Mouse (Mus musculus): ENCODE data around the gene Fto.

Fto gene

DNA sequence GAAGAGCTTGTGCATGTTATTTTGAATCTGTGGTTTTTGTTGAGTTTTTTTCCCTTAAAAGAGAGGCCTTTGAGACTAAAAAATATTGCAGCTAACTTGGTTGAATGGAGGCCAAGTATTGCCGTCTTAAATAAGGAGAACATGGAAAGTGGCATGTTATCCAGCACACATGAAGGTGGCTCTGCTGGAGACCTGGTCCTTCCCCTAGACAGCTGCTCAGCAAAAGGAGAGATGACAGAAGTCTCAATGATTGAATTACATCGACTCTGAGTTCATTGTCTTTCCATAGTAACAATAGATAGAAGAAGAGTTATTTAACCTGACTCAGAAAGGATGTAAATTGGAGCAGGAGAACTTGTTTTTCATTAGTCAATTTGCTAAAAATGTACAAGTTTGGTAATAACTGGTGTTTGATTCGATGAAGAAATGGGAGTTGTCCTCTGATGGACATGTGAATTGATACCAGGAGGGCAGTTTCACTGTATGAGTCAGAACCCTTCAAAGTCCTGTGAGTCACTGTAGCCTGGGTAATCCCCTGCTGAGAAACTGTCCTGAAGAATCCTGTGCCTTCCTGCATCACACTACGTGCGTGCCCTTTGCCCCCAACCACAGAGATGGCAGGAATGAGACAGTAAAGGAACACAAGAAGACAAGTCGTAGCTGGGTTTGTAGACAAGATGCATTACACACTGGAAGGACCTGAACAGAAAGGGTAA, 82.2 kb downstream of the Fto start:
- no peak for DNase-seq

DNA sequence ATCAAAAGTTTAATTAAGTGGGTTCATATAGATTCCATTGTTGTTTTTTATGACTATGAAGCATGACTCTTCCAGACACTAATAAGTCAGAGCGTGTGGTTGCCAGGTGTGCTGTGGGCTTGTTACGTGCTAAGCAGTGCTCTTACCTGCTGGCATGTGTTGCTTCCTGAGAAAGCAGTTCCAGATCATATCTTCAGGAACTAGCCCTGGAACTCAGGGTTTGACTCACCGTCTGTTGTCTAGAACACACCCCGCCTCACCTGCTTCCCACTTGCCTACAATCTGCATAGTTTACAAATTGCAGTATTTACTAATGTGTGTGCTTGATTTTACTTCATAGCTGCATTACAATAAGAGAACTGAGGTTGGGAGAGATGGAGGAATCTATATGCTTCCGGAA, 84.7 kb downstream of the Fto start:
- no peak for DNase-seq

DNA sequence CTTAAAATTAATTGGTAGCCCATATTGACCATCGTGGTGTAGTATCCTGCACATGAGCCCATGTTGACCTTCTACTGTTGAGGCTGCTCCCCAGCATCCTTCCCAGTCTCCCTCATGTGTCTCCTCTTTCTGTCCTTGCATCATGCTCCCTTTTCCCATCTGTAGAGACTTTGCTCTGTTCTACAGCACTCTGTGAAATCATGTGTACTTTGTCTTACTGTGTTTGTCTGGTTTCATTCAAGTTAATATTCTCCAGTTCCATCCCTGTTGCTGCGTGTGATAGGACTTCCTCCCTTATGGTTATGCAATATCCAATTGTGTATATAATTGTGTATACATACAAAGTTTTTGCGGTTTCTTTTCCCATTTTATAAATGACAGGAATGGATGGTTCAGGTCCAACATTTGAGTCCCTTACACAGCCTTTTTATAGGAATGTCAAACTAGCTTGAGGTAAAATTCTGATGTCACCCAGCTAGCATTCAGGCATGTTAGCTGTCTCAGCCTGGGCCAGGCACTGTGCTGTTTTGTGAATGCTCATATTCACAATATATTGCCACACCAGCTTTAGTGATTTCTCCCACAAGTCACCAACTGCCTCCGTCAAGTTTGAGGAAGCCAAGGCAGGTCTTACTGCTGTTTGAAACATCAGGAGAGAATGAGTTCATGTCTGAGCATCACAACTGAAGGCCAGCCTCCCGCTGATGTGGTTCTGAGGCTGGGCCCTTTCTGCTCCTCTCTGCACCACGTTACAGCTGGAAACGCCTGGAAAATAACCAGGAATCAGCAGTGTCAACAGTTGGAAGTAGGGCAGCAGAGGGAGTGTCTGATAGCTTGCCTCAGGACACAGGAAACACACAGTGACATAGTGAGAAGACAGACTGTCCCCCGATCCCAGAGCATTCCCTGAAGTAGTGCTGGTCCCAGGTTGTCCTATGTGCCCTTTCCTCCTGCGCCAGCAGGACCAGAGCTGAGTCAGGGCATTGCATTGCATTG, 90.0 kb downstream of the Fto start:
- no peak for DNase-seq

DNA sequence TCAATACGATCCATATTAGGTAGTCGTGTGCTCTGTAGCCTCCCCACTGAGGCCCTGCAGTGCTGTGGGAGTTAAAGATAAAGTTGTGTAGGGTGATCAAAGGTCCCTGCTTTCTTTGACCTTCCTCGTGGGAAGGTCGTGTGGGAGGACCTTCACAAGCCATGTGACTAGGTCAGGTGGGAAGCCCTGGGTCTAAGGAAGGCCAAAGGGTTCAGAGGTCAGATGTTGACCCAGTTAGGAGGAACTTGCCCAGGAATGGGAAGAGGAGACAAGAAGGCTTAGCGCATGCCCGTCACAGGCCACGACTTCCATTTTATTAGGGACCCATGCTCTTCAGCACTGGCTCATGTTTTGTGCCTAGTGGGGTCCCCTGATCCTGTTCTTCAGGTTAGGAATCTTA, 91.0 kb downstream of the Fto start:
- DNase-seq = no peak

DNA sequence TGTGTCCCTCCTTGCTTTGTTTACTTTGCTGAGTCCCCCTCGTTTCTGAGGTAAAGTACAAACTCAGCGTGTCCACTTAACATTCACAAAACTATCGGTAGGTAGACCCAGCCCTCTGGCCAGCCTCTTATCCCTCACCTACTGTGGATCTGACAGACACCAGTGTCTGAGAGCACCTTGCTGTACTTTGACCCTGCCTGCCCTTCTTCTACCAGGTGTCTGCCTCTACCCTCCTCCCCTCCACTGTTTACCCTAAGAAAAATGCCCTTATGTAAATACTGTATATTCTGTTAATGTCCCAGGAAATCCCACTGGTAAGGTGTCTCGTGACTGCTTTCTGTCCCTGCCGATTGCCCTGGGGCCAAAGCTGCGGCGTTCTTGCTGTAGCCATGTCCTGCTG, 91.8 kb downstream of the Fto start:
- no peak for DNase-seq

DNA sequence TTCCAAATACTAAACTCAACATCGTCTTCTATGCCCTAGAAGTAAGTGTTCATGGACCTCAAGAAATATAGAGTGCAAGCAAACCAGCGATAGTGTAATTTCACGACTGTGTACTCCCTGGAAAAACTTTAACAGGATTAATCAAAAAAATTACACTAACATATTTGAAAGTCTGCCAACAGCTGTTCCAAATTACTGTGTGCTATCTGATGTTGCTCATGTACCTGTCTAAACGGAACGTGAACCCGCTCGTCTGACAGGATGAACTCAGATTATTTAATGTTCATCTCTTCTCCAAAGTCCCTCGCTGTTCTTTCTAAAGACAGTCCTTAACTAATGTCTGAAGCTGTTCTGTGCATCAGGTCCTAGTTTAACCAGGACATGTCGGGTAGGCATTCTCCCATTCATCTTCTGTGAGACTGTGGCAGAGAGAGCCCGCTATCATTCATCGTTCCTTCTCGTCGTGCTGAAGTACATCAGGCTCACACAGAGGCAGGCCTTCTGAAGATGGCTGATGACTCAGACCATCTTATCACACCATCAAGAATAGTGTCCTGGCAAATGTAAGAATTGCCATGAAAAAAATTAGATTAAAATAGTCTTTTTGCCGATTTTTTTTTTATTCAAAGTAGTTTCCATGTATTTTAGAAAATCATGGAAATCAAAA, 93.4 kb downstream of the Fto start:
- DNase-seq = no peak

DNA sequence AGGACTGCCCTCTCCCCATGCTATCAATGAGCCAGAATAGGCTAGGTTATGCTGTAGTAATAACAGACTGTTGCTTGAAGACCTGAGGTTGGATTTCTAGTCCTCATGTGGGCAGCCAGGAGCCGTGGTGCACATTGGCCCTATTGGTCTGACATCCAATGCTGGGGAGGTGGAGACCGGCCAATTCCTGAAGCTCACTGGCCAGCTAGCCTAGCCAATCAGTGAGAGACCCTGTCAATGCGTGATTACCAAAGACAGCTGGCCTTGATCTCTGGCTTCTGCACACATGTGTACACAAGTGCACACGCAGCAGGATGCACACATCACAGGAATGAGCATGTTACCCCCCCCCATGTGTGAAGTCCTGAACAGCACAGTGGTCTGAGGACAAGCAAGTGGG, 94.6 kb downstream of the Fto start:
- DNase-seq = no peak

DNA sequence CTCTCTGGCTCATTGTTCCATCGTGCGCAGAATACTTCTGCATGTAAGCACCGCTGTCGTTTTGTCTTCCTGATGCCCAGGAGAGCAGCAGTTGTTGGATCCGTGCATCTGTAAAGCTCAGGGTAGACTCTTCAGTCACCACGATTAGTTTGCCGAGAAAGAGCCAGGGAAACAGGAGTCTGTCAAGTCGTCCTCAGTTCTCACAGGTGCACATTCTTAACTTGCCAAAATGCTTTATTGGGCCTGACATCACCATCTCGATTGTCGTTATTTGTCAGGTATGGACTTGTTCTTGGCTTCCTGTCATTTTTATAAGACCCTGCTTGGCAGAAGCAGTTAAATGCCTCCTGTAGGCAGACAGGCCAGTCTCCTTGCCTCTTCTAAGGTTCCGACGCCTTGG, 96.7 kb downstream of the Fto start:
- DNase-seq = no peak

DNA sequence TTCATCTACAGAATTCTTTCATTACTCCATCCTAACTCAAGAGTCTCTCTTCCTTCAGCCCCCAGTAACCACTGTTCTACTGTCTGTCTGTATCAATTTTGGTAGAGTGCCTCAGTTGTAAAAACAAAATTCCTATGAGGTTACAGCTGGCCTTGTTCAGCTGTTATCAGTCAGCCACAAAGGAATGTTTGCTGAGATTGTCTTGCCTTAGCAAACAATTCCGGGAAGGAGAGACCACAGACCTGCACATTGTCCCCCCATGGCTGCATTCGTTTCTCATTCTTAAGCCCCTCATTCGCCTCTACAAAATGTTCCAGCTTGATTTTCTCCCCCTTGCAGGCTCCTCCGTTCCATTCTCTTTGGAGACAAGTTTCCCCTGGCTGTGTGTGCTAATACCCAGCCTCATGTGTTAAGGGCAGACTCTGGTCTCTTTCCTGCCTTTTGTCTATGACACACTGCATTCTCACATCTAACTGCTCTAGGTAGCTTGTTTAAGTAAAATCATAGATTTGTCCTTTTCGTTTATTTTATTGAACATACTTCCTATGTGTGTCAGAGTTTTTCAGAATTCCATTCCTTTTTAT, 111.3 kb downstream of the Fto start:
- DNase-seq = no peak

DNA sequence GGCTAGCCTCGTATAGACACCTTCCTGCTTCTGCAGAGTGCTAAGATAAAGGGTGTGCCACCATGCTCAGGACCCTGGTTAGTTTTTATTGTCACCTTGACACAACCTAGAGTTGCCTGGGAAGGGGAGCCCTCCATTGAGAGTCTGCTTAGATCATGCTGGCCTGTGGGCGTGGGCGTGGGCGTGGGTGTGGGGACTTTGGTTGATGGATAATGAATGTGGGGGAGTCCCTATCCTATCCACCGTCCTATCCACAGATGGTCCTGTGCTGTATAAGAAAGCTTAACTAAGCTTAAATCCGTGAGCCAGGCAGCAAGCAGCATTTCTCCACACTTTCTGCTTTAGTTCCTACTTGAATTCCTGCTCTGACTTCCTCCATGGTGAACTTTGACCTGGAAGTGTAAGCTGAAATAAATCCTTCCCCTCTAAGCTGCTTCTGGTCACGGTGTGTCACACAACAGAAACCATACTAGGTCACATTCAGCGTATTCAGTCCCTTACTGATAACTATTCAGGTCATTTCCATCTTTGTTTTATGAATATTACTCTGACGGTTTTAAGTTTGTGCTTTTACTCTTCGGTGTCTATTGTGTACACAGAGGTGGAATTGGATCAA, 112.0 kb downstream of the Fto start:
- no peak for DNase-seq

DNA sequence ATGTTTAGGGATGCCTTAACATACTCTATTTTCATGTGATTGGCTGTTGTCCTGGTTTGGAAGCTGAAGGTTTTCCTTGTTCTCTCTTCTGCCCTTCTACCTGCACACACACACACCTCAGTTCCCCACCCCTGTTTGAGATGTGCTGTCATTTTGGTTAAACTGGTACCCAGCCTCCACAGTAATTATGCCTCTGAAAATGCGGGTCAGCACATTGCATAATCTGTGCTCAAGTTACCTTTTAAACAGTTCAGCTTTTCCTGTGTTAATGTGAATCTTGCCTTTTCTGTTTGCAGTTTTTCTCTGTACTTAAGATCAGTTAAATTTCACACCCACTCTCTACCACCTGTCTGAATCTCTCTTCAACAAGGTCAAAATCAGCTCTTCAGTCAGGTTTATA, 113.2 kb downstream of the Fto start:
- no peak for DNase-seq

DNA sequence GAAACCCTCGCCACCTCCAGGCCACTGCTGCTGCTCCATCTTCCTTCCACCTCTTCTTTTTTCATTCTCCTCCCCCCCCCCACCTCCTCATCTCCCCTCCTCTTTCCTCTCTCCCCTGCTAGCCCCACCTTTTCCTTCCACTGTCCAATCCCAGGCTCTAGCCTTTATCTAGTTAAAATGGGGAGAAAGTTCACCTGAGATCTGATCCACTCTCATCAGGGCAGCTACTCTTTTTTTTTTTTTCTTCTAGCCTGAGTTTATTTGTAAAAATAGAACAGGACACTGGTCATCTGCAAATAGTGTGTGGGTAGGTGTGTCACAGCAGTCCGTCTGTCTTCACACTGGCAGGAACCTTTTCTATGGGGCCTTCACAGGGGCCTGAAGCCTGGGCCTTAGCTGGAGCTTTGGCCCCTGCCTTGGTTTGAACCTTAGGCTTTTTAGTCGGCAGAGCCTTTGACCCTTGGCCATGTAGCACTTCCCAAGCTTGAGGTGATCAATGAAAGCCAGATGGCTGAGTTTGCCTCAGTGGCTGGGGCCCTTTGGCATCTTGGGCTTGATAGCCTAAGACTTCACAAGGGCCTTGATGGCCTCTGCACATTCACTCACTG, 117.1 kb downstream of the Fto start:
- no peak for DNase-seq

DNA sequence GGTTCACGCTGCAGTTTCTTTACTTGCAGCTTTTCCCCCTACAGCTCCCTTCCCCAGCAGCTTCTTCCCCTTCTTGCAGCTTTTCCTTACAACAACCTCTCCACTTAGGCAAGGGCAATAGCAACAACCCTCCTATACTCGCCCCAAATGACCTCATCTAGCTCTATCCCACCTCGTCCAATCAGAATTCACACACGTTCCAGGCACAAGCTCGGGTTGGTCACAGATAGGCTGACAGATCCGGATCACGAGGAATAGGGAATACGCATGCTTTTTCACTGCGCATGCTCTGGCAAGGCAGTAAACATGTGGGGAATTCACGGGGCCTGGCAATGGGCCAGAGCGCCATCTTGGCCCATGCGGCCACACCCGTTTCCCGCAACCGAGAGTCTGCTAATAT, 122.7 kb downstream of the Fto start:
- DNase-seq = no peak

DNA sequence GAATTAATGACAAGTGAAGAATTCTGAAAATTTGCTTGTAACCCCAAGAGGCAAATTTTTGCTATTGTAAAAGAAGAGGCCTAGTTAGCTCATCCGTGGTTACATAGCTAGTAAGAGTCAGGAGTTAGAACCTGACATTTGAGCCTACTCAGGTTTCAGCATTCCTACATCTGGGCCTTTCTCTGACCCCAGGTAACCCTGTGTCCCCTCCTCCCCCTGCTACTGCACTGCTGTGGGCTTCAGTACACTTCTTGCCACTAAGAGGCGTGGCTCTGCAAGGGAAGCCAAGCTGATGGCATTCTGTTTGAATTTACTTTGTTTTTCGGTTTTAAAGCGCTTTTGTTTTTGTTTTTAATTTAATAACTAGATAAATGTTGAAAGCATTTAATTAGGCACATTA, 130.6 kb downstream of the Fto start:
- no peak for DNase-seq

DNA sequence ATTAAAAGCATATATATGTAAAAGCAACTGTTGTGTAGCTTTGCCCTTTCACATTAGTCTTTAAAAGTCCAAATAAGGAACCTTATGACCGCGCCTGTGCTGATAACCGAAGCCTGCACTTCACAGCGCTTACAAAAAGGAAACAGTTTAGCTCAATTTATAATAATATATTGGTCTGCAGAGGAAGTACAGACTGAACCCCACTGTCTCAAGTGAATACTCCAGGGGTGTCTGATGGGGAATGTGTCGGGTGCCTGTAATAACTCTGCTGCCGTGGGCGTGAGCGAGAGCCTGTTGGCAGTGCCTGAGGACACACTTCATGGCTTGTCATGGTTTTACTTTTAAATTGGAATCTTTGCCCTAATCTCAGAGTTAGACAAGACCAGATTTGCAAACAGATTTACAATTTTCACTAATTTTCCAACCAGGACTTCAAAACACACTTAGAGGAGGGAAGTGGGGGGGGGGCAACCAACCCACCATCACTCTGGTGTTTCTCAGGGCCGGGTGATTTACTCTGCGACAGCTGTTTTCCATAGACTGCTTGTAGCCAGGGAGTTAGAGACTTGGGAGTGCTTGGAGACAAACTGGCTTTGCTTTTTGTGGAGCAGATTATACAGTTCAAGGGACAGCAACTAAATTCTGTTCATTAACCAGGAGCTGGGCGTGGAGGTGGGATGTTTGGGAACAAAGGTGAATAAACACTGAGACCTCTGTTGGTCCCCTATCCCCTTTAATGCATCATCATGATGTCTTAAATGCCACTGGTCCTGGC, 131.5 kb downstream of the Fto start:
- DNase-seq = no peak

DNA sequence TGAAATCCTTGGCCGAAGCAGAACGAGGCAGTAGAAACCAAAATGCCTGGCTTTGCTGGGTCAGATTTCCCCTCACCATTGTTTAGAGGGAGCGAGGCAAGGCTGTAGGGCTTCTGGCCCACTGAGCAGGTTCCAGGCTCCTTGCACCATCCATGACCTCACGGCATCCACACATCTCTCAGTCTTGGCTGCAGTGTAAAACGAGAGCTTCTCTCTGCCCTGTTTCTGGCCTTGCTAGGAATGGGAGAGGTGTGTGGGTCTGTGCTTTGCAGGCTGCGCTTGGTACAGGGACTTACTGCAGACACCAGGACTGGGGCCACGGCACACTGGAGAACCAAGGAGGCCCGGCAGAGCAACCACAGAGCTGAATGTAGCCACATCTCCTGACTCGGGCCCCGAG, 132.2 kb downstream of the Fto start:
- DNase-seq = no peak

DNA sequence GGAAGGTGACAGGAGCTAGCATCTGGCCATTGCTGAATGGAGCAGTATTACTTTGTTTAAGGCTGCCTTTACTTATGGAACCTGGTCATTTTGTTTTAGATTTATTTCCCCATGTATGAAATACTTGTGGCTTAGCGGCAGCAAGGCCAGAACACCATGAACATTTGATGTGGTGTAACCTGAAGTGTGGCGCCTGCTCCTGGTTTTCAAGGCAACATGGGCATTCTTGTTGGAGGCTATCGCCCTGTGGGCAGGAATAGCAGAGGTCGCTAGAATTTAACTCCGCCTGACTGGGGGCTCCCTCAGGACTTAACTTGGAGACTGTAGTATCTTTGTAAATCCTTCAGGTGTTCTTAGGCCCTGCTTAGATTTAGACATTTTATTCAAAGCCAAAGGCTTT, 132.7 kb downstream of the Fto start:
- DNase-seq = no peak

DNA sequence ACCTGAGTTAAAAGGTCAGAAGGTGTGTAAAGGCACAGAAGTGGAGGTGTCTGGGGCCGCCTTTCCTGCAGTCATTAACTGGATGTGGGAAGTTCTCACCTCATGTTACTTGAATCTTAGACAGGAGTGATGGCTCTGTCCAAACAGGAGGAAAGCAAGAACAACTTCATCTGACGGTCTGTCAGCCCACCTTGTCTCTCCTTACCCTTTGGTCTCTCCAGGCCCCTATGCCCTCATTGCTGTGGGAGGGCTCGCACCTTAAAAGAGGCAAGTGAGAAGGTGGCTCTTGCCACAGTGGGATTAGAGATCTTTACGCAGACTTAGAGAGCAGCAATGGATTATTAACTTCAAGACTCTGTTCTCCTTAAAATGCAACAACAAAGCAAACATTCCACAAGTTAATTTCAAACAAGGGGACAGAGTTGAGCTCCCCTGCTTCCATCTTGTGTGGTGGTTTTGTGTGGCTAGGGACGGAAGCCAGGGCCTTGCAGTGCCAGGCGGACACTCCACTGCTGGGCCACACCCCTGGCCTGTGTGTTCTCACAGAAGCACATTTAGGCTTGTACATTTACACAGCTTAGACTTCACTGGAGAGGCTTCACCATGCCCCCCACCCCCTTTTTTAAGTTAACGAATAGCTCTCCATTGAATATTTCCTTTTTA, 135.5 kb downstream of the Fto start:
- no peak for DNase-seq

DNA sequence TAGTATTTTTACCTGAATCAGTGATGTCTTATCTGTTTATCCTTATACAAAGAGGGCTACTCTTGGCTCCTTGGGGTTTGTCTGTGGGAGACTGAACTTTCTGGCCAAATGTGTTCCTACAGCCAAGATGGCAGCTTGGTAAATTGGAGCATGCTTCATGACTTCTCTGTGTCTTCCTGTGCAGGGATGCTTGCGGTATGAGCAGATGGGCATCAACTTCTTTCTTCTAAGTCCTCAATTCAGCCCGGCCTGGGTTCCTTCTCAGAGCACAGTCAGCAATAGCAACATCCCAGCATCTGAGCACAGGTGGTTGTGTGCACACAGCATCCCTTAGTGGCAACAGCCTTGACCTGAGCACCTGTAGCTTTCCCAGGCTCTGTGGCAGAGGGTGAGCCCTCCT, 141.6 kb downstream of the Fto start:
- no peak for DNase-seq

DNA sequence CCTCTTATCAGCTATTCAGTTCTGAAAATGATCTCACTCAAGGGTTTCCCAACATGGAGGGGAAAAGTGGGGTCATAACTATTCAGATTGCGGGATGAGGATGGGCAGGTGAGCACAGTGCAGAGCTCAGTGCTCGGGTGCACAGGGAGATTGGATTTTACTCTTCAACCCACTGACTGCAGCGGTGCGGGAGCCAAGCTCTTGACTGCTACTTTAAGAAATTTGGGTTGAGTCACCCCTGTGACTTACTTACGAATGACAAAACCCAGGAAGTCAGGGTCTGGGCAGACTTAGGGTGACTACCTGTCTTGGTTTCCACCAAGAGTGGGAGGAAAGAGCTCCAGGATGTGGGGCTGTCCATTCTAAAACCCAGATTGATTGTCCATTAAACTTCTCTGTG, 142.3 kb downstream of the Fto start:
- DNase-seq = no peak

DNA sequence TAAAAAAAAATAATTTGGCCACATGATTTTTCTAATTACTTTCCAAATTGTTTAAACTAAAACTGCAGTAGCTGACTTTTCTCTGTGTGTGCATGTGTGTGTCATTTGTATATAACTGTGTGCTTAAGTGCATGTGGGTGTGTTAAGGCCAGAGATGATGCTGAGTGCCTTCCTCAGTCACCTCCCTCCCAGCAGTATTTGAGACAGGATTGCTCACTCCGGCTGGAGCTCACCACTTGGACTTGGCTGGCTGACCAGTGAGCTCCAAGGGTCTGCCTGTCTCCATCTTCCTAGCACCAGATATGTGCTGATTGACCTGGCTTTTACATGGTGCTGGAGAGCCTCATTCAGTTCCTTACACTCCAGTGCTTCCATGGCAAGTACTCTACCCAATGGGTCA, 144.7 kb downstream of the Fto start:
- DNase-seq = no peak

All from right cerebral cortex, postnatal 14 days (tissue).